Mouse (Mus musculus) myocyte (in vitro differentiated cells): ENCODE data around the gene Hes7. TPM values are rescaled to one million over a fixed set of nuclear protein-coding genes. Genes with fewer than 3 reads are reported as not detected.
A peak's percentile ranks its signal among the peaks of the same experiment; 100 is the strongest.

Experiments used
- H3K27me3 ChIP-seq: one replicate; pipeline ENCODE4 v1.6.1; 2011; ENCODE audit not compliant: control insufficient read depth, insufficient read depth, insufficient read length
- H3K36me3 ChIP-seq: one replicate; pipeline ENCODE4 v1.6.1; 2011; ENCODE audit not compliant: control insufficient read depth, insufficient read depth
- H3K4me2 ChIP-seq: one replicate; pipeline ENCODE4 v1.6.1; 2011; ENCODE audit warnings: low read depth, control low read depth
- H3K4me3 ChIP-seq: one replicate; pipeline ENCODE4 v1.5.1; 2011; ENCODE audit warnings: mild to moderate bottlenecking, control low read depth, moderate library complexity
- H3K79me2 ChIP-seq: one replicate; pipeline ENCODE4 v1.6.1; 2011; ENCODE audit not compliant: control insufficient read depth, insufficient read depth
- H3ac ChIP-seq: one replicate; pipeline ENCODE4 v1.6.1; 2011; ENCODE audit not compliant: control insufficient read depth, insufficient read length
- CEBPB ChIP-seq: IDR thresholded peaks from 2 replicates; pipeline ENCODE4 v1.6.1; 2011; ENCODE audit warnings: mild to moderate bottlenecking, moderate library complexity; ENCODE audit not compliant: poor library complexity, insufficient read depth, severe bottlenecking
- E2F4 ChIP-seq: IDR thresholded peaks from one replicate; pipeline ENCODE4 v1.6.1; 2011; ENCODE audit warnings: mild to moderate bottlenecking, control low read depth, moderate library complexity; ENCODE audit not compliant: insufficient read depth
- MAX ChIP-seq: IDR thresholded peaks from one replicate; pipeline ENCODE4 v1.6.1; 2011; ENCODE audit warnings: low read depth, mild to moderate bottlenecking, control low read depth
- MYOD1 ChIP-seq, 3 experiments: IDR thresholded peaks; one replicate each; pipeline ENCODE4 v1.6.1; 2011; ENCODE audit warnings: control low read depth in 2 of 3, low read depth in 2 of 3, mild to moderate bottlenecking in 2 of 3, moderate library complexity in 1 of 3; ENCODE audit not compliant: insufficient read length in 2 of 3, control insufficient read depth in 1 of 3
- MYOG ChIP-seq, 3 experiments: IDR thresholded peaks; one replicate each; pipeline ENCODE4 v1.6.1; 2011; ENCODE audit warnings: control low read depth in 2 of 3, low read depth in 2 of 3, mild to moderate bottlenecking in 2 of 3; ENCODE audit not compliant: insufficient read length in 2 of 3, control insufficient read depth in 1 of 3, insufficient read depth in 1 of 3
- POLR2A ChIP-seq: IDR thresholded peaks from one replicate; pipeline ENCODE4 v1.6.1; 2011; ENCODE audit warnings: low read depth, mild to moderate bottlenecking, control low read depth, moderate library complexity; ENCODE audit not compliant: insufficient read length
- POLR2AphosphoS2 ChIP-seq: IDR thresholded peaks from one replicate; pipeline ENCODE4 v1.6.1; 2011; ENCODE audit warnings: low read depth, control low read depth; ENCODE audit not compliant: insufficient read length
- REST ChIP-seq: IDR thresholded peaks from one replicate; pipeline ENCODE4 v1.6.1; 2011; ENCODE audit warnings: mild to moderate bottlenecking, control low read depth, moderate library complexity; ENCODE audit not compliant: insufficient read depth, insufficient read length
- SRF ChIP-seq: IDR thresholded peaks from one replicate; pipeline ENCODE4 v1.6.1; 2011; ENCODE audit warnings: low read depth; ENCODE audit not compliant: control insufficient read depth, insufficient read length
- TCF12 ChIP-seq: IDR thresholded peaks from one replicate; pipeline ENCODE4 v1.6.1; 2011; ENCODE audit warnings: mild to moderate bottlenecking, control low read depth; ENCODE audit not compliant: poor library complexity, insufficient read depth, severe bottlenecking
- TCF3 ChIP-seq: IDR thresholded peaks from one replicate; pipeline ENCODE4 v1.6.1; 2011; ENCODE audit warnings: low read depth, control low read depth; ENCODE audit not compliant: insufficient read length
- USF1 ChIP-seq: IDR thresholded peaks from one replicate; pipeline ENCODE4 v1.6.1; 2011; ENCODE audit warnings: low read depth, mild to moderate bottlenecking, control low read depth, moderate library complexity
- polyA plus RNA-seq: library from polyadenylated mRNA; unstranded; fragments of >200 nt; fragmentation: generic; extraction: Trizol; gene quantifications from one replicate; pipeline ENCODE4 v1.2.1, GENCODE M21; 2012; ENCODE audit warnings: missing spikeins

Gene Hes7
- polyA plus RNA-seq, 1 experiment, result 0.28 TPM

GRCm38 (mm10) chr11:69125919-69126705 lies 5.9 kb downstream of the Hes7 start:
- no peak overlapping the region for H3ac ChIP-seq
- TF ChIP-seq REST, result no peak
- no peak for TF ChIP-seq CEBPB
- TF ChIP-seq POLR2AphosphoS2, result no peak
- TF ChIP-seq USF1, result no peak
- no peak for TF ChIP-seq MAX
- TF ChIP-seq TCF12, result no peak
- TF ChIP-seq E2F4, result no peak
- TF ChIP-seq MYOG (IDR thresholded peaks at IDR 0.05; ENCODE audit: control insufficient read depth in 1 of 3, insufficient read depth in 1 of 3, insufficient read length in 2 of 3, low read depth in 2 of 3), result no peak
- no peak for TF ChIP-seq TCF3
- TF ChIP-seq MYOD1 (IDR thresholded peaks at IDR 0.05; ENCODE audit: control insufficient read depth in 1 of 3, insufficient read length in 2 of 3, low read depth in 2 of 3), result no peak
- TF ChIP-seq POLR2A, result no peak
- no peaks in the 10 kb centered on the region for H3K79me2 ChIP-seq

GRCm38 (mm10) chr11:69126706-69127095 lies 6.5 kb downstream of the Hes7 start:
- no peak overlapping the region for H3K4me3 ChIP-seq
- H3K36me3 ChIP-seq, result no peaks in the 10 kb centered on the region
- H3K4me2 ChIP-seq, result no peak overlapping the region
- H3K79me2 ChIP-seq, result no peaks in the 10 kb centered on the region
- TF ChIP-seq MYOG (IDR thresholded peaks at IDR 0.05; ENCODE audit: control insufficient read depth in 1 of 3, insufficient read depth in 1 of 3, insufficient read length in 2 of 3, low read depth in 2 of 3), result no peak
- no peak overlapping the region for H3ac ChIP-seq
- no peaks in the 10 kb centered on the region for H3K27me3 ChIP-seq

More at GRCm38 (mm10) chr11:69125919-69126705, 5.9 kb downstream of the Hes7 start:
- Histone ChIP-seq H3K27me3 (no peaks in the 10 kb centered on the region), H3K4me2 (peak overlapping the region; percentile 77), H3K36me3 (no peaks in the 10 kb centered on the region), H3K4me3 (peak overlapping the region; percentile 26)

DNA sequence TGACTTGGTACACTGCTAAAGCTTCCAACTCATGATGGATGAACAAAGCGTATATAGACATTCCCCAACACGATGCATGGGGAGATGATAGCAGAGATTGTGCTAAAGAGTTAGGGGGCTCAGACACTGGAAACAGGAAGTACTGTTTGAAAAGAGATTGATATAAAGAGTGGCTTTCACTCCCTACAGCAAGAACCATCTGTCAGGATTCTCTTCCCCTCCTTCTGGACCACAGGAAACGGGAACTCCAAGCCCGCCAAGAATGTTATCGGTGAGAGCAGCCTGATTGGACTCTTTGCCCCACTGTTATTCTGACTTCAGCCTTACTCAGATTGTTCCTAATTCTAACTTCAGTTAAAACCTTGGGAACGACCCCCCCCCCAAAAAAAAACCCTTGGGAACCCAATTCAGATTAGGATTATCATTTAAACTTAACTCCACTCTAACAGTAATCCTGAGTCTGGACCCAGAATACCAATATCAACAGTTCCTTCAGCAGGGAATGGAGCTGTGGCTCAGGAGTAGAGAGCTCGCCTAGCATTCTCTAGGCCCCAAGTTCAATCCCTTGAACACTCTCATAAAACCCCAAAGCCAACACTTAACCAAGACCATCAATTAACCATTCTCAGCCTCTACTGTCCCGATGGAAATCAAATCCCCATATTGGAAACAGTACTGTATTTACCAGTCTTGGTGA lies 8.4 kb downstream of the Hes7 start:
- TF ChIP-seq POLR2A (no peak), TCF3 (no peak), SRF (no peak), MAX (no peak), E2F4 (no peak), POLR2AphosphoS2 (no peak), MYOD1 (IDR thresholded peaks at IDR 0.05; ENCODE audit: control insufficient read depth in 1 of 3, insufficient read length in 2 of 3, low read depth in 2 of 3) (no peak), USF1 (no peak), REST (no peak), TCF12 (no peak), CEBPB (no peak), MYOG (IDR thresholded peaks at IDR 0.05; ENCODE audit: control insufficient read depth in 1 of 3, insufficient read depth in 1 of 3, insufficient read length in 2 of 3, low read depth in 2 of 3) (no peak)
- H3K79me2 ChIP-seq, result no peaks in the 10 kb centered on the region
- no peaks in the 10 kb centered on the region for H3K36me3 ChIP-seq
- peaks cover 10% of the 10 kb centered on the region for H3K27me3 ChIP-seq
- H3K4me2 ChIP-seq, result no peak overlapping the region
- no peak overlapping the region for H3ac ChIP-seq
- H3K4me3 ChIP-seq, result no peak overlapping the region

- Histone ChIP-seq H3K36me3 (no peaks in the 10 kb centered on the region), H3K4me3 (no peak overlapping the region), H3K27me3 (peaks cover 10% of the 10 kb centered on the region), H3ac (no peak overlapping the region), H3K4me2 (no peak overlapping the region), H3K79me2 (no peaks in the 10 kb centered on the region)
- TF ChIP-seq TCF12, result no peak
- TF ChIP-seq E2F4, result no peak
- TF ChIP-seq CEBPB, result no peak
- no peak for TF ChIP-seq POLR2AphosphoS2
- TF ChIP-seq SRF, result no peak
- TF ChIP-seq REST, result no peak
Measured at GRCm38 (mm10) chr11:69133566-69133922, 13.3 kb downstream of the Hes7 start.

- TF ChIP-seq USF1 (peak; percentile 14), REST (no peak), MAX (no peak), TCF12 (no peak)
- peaks cover 10% of the 10 kb centered on the region for H3K27me3 ChIP-seq
Measured at GRCm38 (mm10) chr11:69133923-69134621, 13.9 kb downstream of the Hes7 start.

More at GRCm38 (mm10) chr11:69133923-69134621, 13.9 kb downstream of the Hes7 start:
- Histone ChIP-seq H3K4me2 (peak overlapping the region; percentile 34), H3K36me3 (no peaks in the 10 kb centered on the region), H3K79me2 (no peaks in the 10 kb centered on the region), H3ac (no peak overlapping the region), H3K4me3 (no peak overlapping the region)
